Mouse (Mus musculus) spleen, adult 2 months (tissue): Measurements from ENCODE around the gene Fbxw10.

Source experiments
- CTCF ChIP-seq: fragments of 200-500 bp; IDR thresholded peaks from 2 replicates; pipeline ENCODE4 v1.5.1; 2011; ENCODE audit warnings: mild to moderate bottlenecking, inconsistent platforms; ENCODE audit not compliant: insufficient read depth, insufficient read length, insufficient replicate concordance; ENCODE audit errors: extremely low read depth
- POLR2A ChIP-seq: fragments of 200-500 bp; IDR thresholded peaks from 2 replicates; pipeline ENCODE4 v1.6.1; 2011; ENCODE audit warnings: low read depth, low read length, inconsistent platforms

- TF ChIP-seq POLR2A (no peak), CTCF (no peak)
Observed at GRCm38 (mm10) chr11:62827135-62827534, 19.7 kb upstream of the Fbxw10 start.
